Mouse (Mus musculus) retina, embryonic 14.5 days (tissue): ENCODE results near the gene Ctf2.
"Not testable (repeated sequence)": the region's sequence is repeated elsewhere in the genome, so short reads cannot be mapped to it uniquely, and the experiment has no call there.

Source experiments
- DNase-seq: peaks from one replicate; pipeline ENCODE4 v3.0.0-alpha.2; 2015; ENCODE audit warnings: low spot score

Ctf2 gene

GRCm38 (mm10) chr7:127712461-127713385 lies 19.2 kb downstream of the Ctf2 start, which contains the start of gene Ctf1:
Ctf1 (plus strand) TSS chr7:127712736.
- peak; percentile 85 for DNase-seq

- no peak for DNase-seq
These were observed 20.5 kb downstream of the Ctf2 start for GRCm38 (mm10) chr7:127711456-127711855.

GRCm38 (mm10) chr7:127711031-127711430 lies 20.9 kb downstream of the Ctf2 start:
- DNase-seq, result no peak

DNA sequence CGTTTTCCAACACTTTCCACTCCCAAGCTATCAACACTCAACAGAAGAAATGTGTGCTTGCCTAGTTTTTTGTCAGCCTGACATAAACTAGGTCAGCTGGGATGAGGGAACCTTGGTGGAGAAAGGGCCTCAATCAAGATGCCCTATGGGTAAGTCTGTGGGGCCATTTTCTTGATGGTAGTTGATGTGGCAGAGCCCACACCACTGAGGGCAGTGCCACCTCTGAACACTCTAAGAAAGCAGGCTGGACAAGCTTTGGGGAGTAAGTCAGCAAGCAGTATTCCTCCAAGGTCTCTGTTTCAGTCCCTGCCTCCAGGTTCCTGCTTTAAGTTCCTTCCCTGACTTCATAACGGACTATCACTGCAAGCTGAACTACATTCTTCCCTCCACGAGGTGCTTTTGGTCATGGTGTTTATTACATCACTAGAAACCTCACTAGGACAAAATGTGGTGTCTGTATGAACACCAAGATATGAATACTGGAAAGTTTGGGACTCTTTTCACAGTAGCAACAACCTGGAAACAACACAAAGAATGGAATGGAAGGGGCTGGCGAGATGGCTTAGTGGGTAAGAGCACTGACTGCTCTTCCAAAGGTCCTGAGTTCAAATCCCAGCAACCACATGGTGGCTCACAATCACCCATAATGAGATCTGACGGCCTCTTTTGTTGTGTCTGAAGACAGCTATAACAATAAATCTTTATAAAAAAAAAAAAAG lies 22.5 kb downstream of the Ctf2 start:
- no peak for DNase-seq

DNA sequence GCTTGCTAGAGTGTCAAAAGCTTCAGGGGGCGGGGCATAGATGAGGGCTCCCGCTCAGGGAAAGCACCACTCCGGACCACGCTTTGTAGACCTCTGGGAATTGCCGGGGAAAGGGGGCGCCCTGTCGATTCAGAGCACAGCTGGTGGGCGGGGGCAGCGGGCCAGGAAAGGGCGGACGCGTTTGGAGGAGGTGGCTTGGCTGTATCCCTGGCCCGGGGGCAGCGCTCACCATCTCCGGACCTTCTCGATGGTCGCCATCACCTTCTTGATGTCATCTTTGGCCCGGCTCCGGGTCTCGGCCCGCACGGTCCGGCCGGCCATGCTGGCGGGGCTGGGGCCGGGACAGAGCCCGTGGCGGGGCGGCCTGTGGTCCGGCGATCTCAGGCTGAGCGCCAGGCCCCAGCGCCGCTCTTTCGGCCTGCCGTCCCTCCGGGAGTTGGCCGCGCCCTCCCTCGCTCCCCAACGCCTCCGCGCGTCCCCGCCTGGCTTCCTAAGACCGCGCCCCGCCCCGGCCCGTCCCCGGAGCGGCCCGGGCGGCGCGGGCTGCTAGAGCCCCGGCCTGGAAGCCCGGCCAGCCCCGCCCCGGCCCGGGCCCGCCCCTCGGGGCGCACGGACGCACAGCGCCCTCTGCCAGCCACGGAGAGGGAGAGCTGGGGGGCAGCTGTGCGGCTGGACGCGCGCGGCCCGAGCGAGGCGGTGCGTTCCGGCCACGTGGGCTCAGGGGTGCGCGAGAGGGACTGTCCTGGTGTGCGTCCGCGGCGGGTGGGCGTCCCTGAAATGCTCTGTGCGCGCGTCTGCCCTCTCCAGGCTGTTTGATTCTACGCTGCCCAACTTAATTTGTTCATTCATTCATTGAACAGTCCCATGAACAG lies 23.5 kb downstream of the Ctf2 start, which contains the start of gene Bcl7c:
Bcl7c (minus strand) TSS at position 727 of the 872 bp plus-strand sequence.
- DNase-seq, result peak; percentile 94

DNA sequence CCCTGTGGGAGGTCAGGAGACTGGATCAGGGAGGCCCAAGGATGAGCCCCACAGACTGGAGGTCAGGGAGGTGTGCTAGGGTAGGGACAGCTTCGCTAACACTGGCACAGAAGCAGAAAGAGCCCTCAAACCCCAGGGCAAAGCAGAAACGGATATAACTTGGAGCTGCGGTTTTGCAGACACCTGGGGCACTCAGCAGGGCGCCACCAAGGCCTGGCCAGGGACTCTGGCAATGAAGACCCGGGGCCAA lies 24.1 kb downstream of the Ctf2 start:
- DNase-seq, result no peak

DNA sequence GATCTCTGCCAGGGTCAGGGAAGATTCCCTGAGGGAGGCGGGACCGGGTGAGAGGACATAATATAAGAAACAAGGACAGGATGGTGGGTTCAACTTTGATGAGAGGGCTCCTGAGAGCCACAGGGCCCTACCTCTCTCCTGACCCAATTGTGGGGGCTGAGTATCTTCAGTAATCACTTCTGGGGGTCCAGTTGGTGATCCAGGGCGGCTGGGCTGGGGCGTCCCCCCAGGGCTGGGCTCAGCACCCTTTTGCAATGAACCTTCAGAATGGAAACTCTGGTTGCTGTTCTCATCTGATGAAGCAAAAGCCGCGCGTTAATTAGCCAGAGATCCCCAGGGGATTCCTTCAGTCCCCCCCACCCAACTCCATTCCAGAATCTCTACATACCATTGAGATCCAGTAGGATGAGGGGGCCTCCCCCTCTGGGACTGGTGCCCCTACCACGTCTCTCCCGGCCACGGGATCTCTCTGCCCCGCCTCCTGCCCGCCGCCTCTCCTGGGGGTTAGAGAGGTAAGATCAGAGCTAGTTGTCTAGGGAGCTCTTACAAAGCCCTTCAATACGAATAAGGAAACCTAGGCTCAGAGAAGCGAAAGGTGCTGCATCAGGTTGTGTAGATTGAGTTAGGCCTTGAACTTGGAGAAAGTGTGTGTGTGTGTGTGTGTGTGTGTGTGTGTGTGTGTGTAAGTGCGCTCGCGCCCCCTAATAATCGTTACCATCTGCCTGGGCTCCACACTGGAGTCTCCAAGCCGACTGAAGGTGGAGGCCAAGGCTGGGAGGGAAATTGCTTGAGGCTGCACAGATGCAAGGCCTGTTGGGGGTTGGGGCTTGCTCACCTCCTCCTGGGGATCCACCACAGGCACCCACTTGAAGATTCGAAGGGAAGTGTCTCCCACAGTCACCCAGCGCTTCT lies 24.7 kb downstream of the Ctf2 start:
- DNase-seq, result peak; percentile 43

GRCm38 (mm10) chr7:127705706-127706105 lies 26.3 kb downstream of the Ctf2 start:
- DNase-seq, result no peak

DNA sequence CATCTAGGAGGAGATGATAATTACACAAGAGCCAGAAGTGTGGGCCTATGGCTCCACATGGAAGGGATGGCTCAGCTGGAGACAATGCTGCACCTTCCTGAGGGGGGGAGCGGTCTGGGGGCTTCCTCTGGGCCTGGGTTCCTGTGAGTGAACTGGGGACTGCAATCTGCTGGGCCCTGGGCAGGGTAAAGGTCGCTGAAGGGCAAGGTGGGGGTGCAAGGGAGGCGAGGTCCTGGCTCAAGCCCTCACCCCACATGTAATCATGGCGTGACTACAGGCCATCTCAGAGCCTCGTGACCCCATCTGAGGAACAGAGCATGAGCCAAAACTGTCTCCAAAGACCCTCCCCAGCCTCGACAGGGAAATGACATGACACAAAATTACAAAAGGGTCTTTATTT lies 27.4 kb downstream of the Ctf2 start:
- no peak for DNase-seq

- no peak for DNase-seq
These were observed 28.3 kb downstream of the Ctf2 start for GRCm38 (mm10) chr7:127703561-127704178.

- DNase-seq, result no peak
These were observed 31.1 kb downstream of the Ctf2 start for GRCm38 (mm10) chr7:127700712-127701331.

- no peak for DNase-seq
These were observed 33.0 kb downstream of the Ctf2 start for GRCm38 (mm10) chr7:127698986-127699385.

- DNase-seq, result not testable (repeated sequence)
These were observed 38.2 kb downstream of the Ctf2 start for GRCm38 (mm10) chr7:127693730-127694129.

- DNase-seq, result no peak
These were observed 38.7 kb downstream of the Ctf2 start for GRCm38 (mm10) chr7:127693290-127693689.

GRCm38 (mm10) chr7:127691221-127691989 lies 40.6 kb downstream of the Ctf2 start:
- DNase-seq, result peak; percentile 75

DNA sequence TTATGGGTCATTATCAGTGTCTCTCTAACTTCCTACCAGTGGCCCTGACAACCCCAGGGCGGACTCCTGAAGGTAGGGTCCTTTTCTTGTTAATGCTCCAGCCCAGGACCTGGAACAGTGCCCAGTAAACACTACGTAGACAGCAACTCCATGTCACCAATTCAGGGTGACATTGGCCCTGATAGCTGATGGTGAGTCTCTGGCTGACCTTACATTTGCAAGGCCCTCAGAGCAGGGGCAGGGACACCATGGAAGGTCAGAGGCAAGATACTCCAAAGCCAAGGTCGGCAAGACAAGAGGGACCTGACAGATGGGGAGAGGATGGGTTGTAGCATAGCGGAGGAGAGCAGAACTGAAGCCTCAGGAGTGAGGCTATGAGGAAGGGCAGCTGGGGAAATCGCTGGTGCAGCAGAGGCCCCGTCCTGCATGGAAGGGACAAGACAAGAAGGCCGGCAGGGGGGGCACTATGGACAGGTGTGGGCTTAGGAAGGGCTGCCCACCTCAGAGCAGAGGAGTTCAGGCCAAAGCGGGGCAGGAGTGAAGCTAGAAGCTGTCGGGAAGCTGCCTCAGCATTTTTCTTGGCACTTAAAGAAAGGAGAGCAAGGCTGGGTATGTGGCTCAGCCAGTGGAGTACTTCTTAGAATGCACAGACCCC lies 42.2 kb downstream of the Ctf2 start:
- DNase-seq, result no peak

DNA sequence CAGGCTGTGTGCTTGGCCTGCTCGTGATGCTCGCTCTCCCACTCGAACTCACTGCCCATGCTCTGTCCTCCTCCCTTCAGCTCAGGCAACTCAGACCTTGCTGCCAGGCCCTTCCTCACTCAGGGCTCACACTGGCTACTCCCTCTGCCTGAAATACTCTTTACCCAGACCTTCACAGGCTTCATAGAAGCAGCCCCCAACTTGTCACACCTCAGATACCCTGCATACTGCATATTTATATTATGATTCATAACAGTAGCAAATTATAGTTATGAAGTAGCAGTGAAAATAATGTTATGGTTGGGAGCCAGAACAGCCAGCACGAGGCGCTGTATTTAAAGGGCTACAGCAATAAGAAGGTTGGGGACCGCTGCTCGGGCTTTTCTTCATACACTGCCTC lies 43.0 kb downstream of the Ctf2 start:
- DNase-seq, result no peak

DNA sequence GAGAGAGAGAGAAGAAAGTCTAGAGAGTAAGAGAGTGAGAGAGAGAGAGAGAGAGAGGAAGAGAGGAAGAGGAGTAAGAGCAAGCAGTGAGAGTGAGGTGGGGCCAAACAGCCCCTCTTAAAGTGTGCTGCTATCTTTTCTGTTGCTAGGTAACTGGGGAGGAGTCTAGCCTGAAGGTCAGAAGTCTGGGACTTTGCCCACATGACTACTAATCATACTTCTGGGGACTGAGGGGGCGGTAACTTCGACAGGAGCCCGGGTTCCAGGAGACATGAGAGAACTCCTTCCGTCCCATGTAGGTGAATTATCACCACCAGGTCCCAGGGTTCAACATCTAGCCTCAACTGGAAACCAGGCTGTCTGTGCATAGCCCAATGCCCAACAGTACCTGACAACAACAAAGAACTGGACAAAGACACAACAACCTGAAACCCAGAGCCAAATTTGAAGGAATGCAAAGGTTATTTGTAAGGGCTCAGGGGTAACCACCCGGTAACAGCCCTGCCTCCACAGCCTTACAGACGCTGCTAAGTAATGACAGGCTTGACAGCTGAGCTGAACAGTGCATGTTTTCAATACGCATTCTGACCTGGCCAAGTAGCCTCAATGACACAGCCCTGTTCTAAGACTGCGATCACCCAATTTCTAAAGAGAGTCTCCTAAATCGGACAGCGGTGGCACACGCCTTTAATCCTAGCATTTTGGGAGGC lies 45.1 kb downstream of the Ctf2 start:
- no peak for DNase-seq
